Mouse (Mus musculus): ENCODE data around the gene Syt5. TPM values are rescaled to one million over a fixed set of nuclear protein-coding genes. Genes with fewer than 3 reads are reported as not detected.

Gene Syt5
- polyA plus RNA-seq, 1 experiment: 235 TPM

DNA sequence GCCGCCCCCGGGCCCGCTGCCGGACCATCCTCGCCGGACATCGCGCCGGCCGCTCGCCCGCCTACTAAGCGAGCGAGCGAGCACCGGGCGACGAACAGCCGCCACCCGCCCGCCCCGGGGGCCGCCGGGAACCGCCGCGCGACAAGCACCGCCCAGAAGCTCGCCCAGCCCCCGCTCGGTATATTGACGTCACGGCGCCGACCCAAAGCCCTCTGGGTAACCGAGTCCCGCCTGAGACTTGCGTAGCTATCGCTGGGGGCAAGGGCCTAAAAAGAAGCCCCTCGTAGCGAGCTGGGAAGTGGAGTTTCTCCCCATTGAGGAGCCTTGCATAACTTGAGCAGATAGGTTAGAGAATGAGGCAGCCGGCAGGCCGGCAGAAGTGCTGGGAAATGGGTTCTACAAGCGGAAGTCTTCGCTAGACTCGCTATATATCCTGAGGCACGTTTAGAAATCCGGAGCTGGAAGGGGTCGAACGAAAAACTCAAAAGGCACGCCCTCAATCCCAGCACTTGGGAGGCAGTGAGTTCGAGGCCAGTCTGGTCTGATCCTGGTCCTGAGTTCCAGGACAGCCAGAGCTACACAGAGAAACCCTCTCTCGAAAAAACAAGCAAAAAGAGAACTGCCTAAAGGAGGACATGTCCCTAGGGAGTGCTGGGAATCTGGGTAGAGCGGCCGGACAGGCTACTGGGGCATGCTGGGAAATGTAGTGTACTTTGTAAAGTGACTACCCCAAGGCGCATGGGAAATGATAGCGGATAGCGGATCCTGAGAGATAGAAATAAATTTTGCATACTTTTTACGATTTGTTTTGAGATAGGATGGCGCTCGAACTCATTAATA is 45.6 kb downstream of the Syt5 start, which contains the start of gene Ppp1r12c:
Gene Ppp1r12c (minus strand): TSS at position 123 of the 840 bp plus-strand sequence.
- peak; percentile 90 to 97 for DNase-seq (ENCODE audit: extremely low spot score in 1 of 2, low spot score in 1 of 2)

DNA sequence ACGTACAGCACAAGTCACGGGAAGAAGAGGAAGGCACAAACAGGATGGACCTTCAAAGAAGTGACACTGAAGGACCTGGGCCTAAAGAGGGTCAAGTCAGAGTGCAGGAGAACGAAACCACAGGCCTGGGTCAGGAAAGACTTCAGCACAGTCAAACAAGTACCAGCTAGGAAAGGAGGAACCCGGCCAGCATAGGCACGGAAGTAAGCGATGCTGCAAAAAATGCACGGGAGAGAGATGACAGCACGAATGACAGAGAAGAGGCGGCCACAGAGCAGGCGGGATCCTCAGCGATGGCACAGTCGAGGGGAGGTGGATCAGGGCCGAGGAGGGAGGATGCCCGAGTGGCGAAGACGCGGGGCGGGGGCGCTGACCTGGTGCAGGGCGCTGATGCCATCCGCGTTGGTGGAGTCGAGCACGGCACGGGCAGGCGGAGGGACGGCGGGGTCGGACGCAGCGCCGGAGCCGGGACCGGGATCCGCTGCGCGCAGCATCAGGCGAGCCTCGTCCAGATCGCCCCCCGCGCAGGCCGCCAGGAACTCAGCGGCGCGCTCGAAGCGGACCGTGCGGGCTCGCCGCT is 46.4 kb downstream of the Syt5 start:
- DNase-seq (ENCODE audit: extremely low spot score in 1 of 2, low spot score in 1 of 2): peak; percentile 34 to 48

DNA sequence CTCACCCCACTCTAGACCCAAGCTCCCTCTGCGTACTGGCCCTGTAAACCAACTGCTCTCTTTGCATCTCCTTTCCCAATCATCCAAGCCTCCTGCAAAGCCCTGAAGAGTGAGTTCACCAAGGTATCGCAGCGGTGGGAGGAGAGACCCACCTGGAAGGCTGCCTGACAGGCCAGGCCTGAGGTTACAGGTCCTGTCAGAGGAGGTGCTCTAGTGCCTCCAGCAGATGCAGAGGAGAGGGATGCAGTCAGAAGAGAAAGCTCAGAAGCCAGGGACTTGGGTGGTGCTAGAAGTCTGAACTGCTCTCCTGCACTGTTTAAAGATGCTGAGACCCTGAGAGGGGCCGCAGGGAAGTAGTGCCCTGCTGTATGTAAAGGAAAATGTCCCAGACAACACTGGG is 48.3 kb downstream of the Syt5 start:
- DNase-seq (ENCODE audit: extremely low spot score in 1 of 2, low spot score in 1 of 2): no peak

DNA sequence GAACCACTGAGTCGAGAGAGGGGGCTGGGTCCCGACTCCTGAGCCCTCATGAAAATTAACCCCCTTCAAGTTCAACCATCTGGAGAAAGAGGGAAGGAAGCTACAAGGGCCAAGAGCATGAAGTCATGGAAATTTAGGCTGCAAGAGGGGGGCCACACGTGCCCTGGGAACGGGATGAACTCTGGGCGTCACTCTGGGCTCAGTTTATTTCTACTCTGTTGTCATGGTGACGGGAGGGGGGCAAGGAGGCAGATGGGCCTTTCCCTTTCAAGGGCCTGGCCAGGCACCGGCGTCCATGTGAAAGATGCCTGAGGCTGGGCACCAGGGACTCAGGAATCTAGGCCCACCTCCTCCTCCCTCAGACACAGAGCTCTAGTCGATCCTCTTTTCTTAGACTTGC is 49.1 kb downstream of the Syt5 start:
- no peak for DNase-seq (ENCODE audit: extremely low spot score in 1 of 2, low spot score in 1 of 2)

DNA sequence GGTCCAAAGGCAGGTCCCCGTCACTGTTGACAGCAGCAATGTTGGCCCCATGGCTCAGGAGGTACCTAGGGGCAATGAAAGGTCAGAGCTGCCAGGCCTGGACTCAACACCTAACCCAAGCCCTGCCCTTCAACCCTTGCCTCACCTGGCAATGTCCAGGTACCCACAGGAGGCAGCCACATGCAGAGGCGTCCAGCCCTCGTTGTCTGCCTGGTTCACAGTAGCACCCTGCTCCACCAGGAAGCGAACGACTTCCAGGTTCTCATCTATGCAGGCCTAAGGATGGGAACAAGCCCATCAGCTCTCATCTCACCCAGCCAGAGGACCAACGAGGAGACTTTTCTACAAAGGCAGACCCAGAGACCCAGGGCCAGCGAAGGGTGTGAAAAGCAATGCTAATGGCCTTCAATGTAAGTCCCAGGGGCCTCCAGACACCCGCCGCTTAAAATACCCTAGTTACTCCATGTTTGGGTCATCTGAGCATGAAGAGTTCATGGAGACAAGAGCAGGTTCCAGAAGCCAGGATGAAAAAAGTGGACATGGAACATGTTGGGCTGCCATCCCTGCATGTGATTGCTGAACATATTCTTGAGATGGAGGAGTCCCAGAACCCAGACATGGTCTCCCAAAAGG is 50.0 kb downstream of the Syt5 start:
- no peak for DNase-seq (ENCODE audit: extremely low spot score in 1 of 2, low spot score in 1 of 2)

DNA sequence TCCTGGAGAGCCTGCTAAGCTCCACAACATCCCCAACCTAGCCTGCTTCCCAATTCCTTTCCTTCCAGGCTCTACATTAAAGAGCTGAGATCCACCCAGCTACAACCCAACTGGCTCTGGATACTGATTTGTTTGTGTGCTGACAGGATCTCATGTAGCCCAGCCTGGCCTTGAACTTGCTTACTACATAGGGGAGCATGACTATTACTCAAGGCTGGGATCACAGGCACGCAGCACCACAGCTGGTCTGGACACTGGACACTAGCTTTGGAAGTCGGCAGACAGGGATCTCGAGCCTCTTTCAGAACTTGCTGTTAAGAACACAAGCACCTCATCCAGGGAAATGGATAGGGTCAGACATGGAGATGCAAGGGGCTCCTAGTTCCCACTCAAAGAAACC is 50.9 kb downstream of the Syt5 start:
- DNase-seq (ENCODE audit: extremely low spot score in 1 of 2, low spot score in 1 of 2): no peak

DNA sequence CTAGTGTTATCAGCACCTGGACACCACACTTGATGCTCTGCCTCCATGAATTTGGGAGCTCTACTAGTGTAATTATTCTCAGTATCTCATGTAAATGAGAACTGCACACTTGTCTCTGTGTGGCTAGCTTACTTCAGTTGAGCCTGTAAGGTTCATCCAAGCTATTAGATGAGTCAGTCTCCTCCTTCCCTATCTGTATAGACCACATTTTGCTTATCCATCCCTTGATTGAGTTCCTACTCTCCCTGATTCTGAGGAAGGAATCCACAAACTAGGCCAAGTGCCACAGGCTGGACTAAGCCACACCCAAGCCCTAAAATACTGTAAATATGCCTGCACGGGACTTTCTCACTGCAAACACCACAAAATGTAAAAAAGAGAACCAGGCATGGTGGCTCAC is 53.4 kb downstream of the Syt5 start:
- DNase-seq (ENCODE audit: extremely low spot score in 1 of 2, low spot score in 1 of 2): no peak

DNA sequence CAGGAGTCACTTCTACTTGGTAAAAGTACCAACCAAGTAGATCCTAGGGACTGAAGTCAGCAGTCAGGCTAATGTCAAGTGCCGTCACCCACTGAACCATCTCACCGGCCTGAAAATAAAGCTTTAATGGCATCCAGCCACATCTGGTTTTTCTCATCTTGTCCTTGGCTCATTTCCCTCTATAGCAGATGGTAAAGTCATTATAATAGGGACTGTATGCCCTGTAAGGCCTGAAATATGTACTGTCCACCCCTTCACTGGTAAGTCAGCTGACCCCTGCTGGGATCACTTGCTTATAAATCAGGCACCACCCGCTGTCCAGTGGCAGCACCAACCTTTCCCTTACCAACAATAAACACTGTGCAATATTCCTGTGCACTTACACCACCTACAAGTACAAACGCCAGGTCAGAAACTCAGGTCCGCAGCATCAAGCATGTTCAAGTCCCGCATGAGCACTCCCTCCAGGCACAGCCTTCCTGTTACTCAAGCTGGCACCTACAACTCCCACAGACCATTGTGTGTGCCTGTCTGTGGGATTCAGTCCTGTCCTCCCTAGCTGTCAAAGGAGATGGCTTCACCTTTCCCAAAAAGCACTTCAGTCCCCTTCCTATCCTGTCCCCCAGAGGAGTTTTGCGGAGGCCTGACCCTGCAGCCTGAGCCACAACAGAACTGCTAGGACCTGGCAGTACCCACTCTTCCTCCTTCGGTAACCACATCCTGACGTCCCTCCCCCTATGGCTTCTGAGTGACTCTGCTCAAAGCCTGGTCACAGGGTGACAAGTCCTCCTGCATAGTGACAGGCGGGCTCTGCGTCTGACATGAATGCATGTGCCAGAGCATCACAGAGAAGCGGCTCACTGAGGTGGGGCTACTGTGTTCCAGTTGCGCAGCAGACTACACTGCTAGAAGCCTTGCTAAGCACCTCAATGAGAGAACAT is 54.8 kb downstream of the Syt5 start:
- no peak for DNase-seq (ENCODE audit: extremely low spot score in 1 of 2, low spot score in 1 of 2)

DNA sequence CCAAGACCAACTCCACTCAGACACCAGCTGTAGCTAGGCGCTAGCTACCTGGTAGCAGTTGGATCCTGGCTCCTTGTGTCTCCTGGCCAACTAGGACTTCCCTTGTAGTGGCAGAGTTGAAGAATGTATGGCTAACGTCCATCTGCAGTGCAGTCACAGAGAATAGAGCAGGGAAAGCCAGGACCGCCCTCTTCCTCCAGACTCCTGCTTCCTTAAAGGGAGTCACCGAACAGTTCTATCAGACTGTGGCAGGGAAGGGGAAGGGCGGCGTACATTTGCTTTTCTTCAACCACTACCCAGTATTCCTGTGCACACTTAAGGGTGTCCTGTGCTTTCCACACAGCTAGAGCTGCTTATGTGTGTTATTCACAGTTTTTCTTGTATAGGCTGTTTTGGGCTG is 56.0 kb downstream of the Syt5 start:
- DNase-seq (ENCODE audit: extremely low spot score in 1 of 2, low spot score in 1 of 2): no peak

Other genes with a start within 250 kb of the Syt5 start
- gene Ncr1, start 209.8 kb downstream of the Syt5 start, polyA plus RNA-seq (2012; rRNA removed): not detected in 2 replicates
- 0.02 TPM in 1 of 2 replicates, not detected in the other for gene Gp6, start 149.8 kb downstream of the Syt5 start, polyA plus RNA-seq (2012; rRNA removed)
- 29.2 and 33.6 TPM in 2 replicates for gene Rdh13, start 101.9 kb downstream of the Syt5 start, polyA plus RNA-seq (2012; rRNA removed)
- 8.2 and 27.7 TPM in 2 replicates for gene Eps8l1, start 86.9 kb downstream of the Syt5 start, polyA plus RNA-seq (2012; rRNA removed)
- 102 and 135 TPM in 2 replicates for gene Ppp1r12c, start 45.9 kb downstream of the Syt5 start, polyA plus RNA-seq (2012; rRNA removed)
- 10.7 and 12.6 TPM in 2 replicates for gene Tnnt1, start 31.2 kb downstream of the Syt5 start, polyA plus RNA-seq (2012; rRNA removed)
- 8.3 and 12.1 TPM in 2 replicates for gene Tnni3, start 23.3 kb downstream of the Syt5 start, polyA plus RNA-seq (2012; rRNA removed)
- 1.4 and 1.6 TPM in 2 replicates for gene Dnaaf3, start 15.1 kb downstream of the Syt5 start, polyA plus RNA-seq (2012; rRNA removed)
- 1.00 and 1.1 TPM in 2 replicates for gene Ptprh, start 56.5 kb upstream of the Syt5 start, polyA plus RNA-seq (2012; rRNA removed)
- gene Tmem86b, start 83.9 kb upstream of the Syt5 start, polyA plus RNA-seq (2012; rRNA removed): 37.9 and 45.7 TPM in 2 replicates
- gene Ppp6r1, start 111.5 kb upstream of the Syt5 start, polyA plus RNA-seq (2012; rRNA removed): 128 and 129 TPM in 2 replicates
- 98.4 and 107 TPM in 2 replicates for gene Hspbp1, start 137.5 kb upstream of the Syt5 start, polyA plus RNA-seq (2012; rRNA removed)
- gene Brsk1, start 143.1 kb upstream of the Syt5 start, polyA plus RNA-seq (2012; rRNA removed): 244 and 251 TPM in 2 replicates
- gene Tmem150b, start 177.7 kb upstream of the Syt5 start, polyA plus RNA-seq (2012; rRNA removed): 0.13 and 0.14 TPM in 2 replicates
- 74.3 and 83.4 TPM in 2 replicates for gene Kmt5c, start 192.6 kb upstream of the Syt5 start, polyA plus RNA-seq (2012; rRNA removed)
- 16.1 and 19.8 TPM in 2 replicates for gene Cox6b2, start 205.6 kb upstream of the Syt5 start, polyA plus RNA-seq (2012; rRNA removed)
- gene Fam71e2, start 223.8 kb upstream of the Syt5 start, polyA plus RNA-seq (2012; rRNA removed): 0.02 TPM in 1 of 2 replicates, not detected in the other
- gene Il11, start 235.3 kb upstream of the Syt5 start, polyA plus RNA-seq (2012; rRNA removed): 0.25 and 0.38 TPM in 2 replicates
- not detected in 2 replicates for gene Tmem190, start 235.4 kb upstream of the Syt5 start, polyA plus RNA-seq (2012; rRNA removed)
- gene Tmem238, start 242.1 kb upstream of the Syt5 start, polyA plus RNA-seq (2012; rRNA removed): 4.3 and 5.1 TPM in 2 replicates
- 306 and 348 TPM in 2 replicates for gene Rpl28, start 245.3 kb upstream of the Syt5 start, polyA plus RNA-seq (2012; rRNA removed)